Mouse (Mus musculus) embryonic stem cell, embryonic (primary cell): ENCODE measurements around the gene Arhgef17.

Experiments
- CTCF ChIA-PET, 4 experiments: fragments of 300-600 bp in 2 of 4; fragments of 350-600 bp in 2 of 4; sonication (Branson Sonifier 250); formaldehyde crosslinking; loops; one replicate each; lab custom pipeline; 2022; ENCODE audit warnings: inconsistent platforms in 2 of 4; lab: Charles Lee
- POLR2A ChIA-PET, 4 experiments: fragments of 300-600 bp in 2 of 4; fragments of 350-600 bp in 2 of 4; sonication (Branson Sonifier 250); formaldehyde crosslinking; loops; one replicate each; lab custom pipeline; 2022; ENCODE audit warnings: antibody characterized with exemption in 4 of 4, inconsistent platforms in 1 of 4; lab: Charles Lee

Arhgef17 gene

GRCm38 (mm10) chr7:100927287-100928000, 4.5 kb downstream of the Arhgef17 start:
- POLR2A ChIA-PET, result interaction anchor here in 2 of 4 experiments (0.5 to 2.7 kb wide), 6 partner anchors 9 to 947 kb away, joined by 3 to 16 read pairs (median 4); no protein-coding TSS in a partner anchor

DNA sequence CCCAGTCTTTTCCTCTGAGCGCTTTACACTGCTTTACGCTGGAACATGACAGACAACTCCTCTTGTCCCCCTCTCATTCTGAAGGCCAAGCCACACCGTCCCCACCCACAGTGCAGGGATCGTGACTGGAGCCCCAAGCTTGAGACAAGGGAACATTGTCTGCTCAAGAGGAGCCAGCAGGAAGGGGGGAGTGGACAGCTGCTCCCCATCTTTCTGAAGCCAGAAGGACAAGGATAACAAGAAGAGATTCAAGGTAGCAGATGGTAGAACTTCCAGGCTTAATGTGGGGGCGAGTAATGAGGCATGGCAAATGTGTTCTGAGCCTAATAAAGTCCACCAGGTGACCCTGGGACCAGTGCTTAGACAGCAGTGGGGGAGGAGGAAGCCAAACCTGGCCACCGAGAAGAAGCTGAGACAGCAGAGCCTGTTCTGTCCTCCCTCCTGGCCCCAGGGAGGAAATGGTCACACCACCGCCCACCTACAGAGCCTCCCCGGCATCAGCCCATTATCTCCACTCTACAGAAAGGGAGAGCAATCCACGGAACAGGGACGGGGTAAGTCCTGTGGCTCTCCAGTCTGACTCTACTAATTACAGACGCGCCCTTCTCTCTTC, 5.5 kb downstream of the Arhgef17 start:
- ChIA-PET POLR2A (interaction anchor here in 3 of 4 experiments (0.8 to 2.7 kb wide), 15 partner anchors 8 to 435 kb away, joined by 3 to 16 read pairs (median 4); partner anchors contain the start of gene Atg16l2 (in 1 of the 3)), CTCF (interaction anchor here in 3 of 4 experiments (0.8 to 3.3 kb wide), 6 partner anchors 13 to 47 kb away, joined by 3 to 16 read pairs (median 4); no protein-coding TSS in a partner anchor)

More at GRCm38 (mm10) chr7:100927287-100928000, 4.5 kb downstream of the Arhgef17 start:
- CTCF ChIA-PET, result interaction anchor here in 2 of 4 experiments (0.7 to 3.3 kb wide), 3 partner anchors 19 to 134 kb away, joined by 3 to 16 read pairs (median 3); no protein-coding TSS in a partner anchor

DNA sequence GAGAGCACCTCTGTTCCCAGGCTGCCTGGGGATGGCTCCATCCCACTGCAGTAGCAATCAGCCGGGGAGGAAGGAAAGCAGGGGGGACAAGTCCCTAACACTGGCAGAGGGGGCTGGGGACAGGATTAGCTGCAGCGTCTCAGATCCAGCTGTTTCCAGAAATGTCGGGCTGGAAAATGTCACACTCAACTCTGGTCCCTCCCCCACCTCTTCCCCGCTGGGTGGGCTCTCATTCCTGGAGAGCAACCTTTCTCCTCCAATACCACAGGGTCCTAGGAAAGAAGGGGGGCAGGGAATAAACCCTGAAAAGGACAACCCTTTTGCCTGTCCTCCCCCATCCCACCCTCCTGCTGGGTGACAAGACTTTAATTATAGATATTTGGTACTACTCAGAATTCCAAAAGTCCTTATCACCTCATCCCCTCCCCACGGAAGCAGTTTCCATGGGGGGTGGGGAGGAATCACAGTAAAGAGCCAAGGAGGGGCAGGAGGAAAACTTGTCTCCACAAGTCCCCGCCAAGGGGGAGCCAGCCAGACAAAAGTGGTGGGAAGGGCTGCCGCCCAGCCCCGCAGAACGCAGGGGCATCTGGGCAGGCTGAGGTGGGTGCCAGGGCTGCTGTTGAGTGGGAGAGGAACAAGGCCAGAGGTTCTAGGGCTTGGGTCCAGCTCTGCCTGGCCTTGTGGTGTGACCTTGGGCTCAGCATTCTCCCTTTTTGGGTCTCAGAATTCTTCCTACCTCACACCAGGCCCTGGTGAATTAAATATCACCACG, 7.0 kb downstream of the Arhgef17 start:
- POLR2A ChIA-PET, result interaction anchor here in 3 of 4 experiments (0.6 to 2.7 kb wide), 16 partner anchors 8 to 437 kb away, joined by 3 to 16 read pairs (median 4); partner anchors contain the start of gene Atg16l2 (in 1 of the 3)
- CTCF ChIA-PET, result interaction anchor here in 3 of 4 experiments (0.6 to 3.3 kb wide), 9 partner anchors 11 to 62 kb away, joined by 3 to 16 read pairs (median 5); partner anchors contain the start of gene Relt (in 2 of the 3)

DNA sequence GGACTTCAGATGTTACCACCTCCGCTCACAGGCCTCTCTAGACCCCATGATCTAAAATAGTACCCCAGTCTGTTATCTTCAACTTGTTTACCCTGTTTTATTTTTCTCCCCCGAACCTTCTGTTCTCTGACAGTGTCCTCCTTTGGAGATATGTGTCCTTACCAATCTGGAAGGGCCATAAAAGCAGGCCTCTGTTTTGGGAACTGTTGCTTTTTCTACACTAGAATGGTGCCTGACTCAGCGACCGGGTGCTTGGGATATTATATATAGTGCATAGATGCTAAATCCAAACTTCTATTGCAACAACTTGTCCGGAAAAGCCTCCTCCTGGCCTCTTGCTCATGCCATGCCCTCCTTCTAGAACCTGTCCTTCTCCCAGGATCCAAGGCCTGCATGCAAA, 7.7 kb downstream of the Arhgef17 start:
- POLR2A ChIA-PET, result interaction anchor here in 3 of 4 experiments (0.6 to 2.3 kb wide), 6 partner anchors 7 to 29 kb away, joined by 3 to 14 read pairs (median 6); partner anchors contain the start of gene Arhgef17 (in 1 of the 3)

GRCm38 (mm10) chr7:100922907-100923306, 9.0 kb downstream of the Arhgef17 start:
- POLR2A ChIA-PET, result interaction anchor here in 3 of 4 experiments (0.6 to 1.7 kb wide), 7 partner anchors 8 to 60 kb away, joined by 3 to 14 read pairs (median 3); partner anchors contain the start of genes Arhgef17 (in 2 of the 3) and Relt (in 1 of the 3)
- CTCF ChIA-PET, result interaction anchor here in 3 of 4 experiments (0.6 to 1.5 kb wide), 4 partner anchors 8 to 39 kb away, joined by 3 to 4 read pairs (median 3); no protein-coding TSS in a partner anchor

More for the DNA sequence above, 7.7 kb downstream of the Arhgef17 start:
- CTCF ChIA-PET, result interaction anchor here in 1 of 4 experiments (1.1 to 1.8 kb wide), 2 partner anchors 16 to 61 kb away, joined by 4 to 5 read pairs; partner anchors contain the start of gene Relt

DNA sequence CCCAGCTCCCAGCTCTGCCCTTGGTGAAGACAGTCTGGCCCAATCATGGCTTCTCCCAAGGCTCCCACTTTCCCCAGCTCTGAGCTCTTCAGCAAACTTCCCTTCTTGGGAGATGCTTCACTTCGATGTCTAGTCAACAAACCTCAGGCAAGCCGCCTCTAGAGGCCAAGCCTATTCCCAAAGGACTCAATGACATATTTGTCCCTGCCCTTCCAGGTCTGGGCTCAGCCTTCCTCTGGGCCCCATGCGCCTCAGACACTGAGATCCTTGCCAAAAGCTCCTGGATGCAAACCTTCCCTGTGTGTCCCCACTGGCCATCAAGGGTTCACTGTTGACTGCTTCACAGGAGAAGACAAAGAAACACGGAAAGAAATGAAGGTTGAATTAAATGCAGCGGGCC, 10.6 kb downstream of the Arhgef17 start:
- ChIA-PET POLR2A (interaction anchor here in 3 of 4 experiments (0.6 to 1.9 kb wide), 8 partner anchors 9 to 395 kb away, joined by 3 to 8 read pairs (median 3); partner anchors contain the start of gene Arhgef17 (in 2 of the 3)), CTCF (interaction anchor here in 3 of 4 experiments (0.6 to 1.5 kb wide), 4 partner anchors 13 to 176 kb away, joined by 3 to 4 read pairs (median 4); no protein-coding TSS in a partner anchor)

- ChIA-PET POLR2A (interaction anchor here in 2 of 4 experiments (1.0 to 3.7 kb wide), 4 partner anchors 11 to 475 kb away, joined by 3 to 44 read pairs (median 7); partner anchors contain the start of gene Arhgef17 (in 2 of the 2)), CTCF (interaction anchor here in 1 of 4 experiments (1.5 kb wide), 1 partner anchor 33 kb away, joined by 4 read pairs; no protein-coding TSS in a partner anchor)
Measured at GRCm38 (mm10) chr7:100919809-100920107, 12.1 kb downstream of the Arhgef17 start.

DNA sequence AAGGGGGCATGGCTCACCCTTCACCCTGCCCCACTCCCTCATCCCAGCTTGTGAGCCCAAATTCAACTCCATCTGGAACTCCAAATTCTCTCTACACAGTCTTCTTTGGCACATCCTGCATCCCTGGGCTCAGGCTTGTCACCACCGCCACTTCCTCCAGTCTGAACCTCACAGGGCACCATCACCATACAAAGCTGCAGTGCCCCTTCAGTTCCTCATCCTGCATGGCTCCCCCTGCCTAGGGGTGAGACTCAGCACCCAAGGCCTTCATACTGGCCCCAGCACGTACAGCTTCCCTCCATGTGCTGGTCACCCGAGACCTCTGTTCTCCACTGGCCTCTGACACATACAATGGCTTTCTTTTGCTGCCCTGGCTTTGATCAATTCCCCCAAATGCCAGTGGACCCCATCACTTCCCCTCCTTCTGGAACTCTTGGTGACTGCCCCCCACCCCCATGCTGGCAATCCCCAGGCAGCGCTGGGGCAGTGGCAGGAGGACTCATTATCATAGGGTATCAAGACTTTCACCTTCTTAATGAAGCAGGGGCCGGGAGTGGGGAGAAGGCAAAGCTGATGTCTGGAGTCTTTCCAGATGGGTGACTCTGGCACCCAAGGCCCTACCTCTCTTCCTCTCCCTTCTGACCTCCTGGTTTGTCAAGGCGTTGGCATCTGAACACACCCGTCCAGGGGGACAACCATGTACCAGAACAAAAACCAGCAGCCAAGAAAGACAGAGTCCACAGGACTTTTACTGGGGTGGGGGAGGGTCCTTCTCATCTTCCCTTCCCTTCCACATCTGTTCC, 12.7 kb downstream of the Arhgef17 start:
- CTCF ChIA-PET, result interaction anchor here (0.6 to 2.8 kb wide), 8 partner anchors 11 to 133 kb away, joined by 3 to 36 read pairs (median 4); partner anchors contain the start of gene Arhgef17 (in 2 of the 4)
- POLR2A ChIA-PET, result interaction anchor here in 3 of 4 experiments (0.9 to 3.9 kb wide), 11 partner anchors 7 to 475 kb away, joined by 3 to 44 read pairs (median 9); partner anchors contain the start of genes Arhgef17 (in 2 of the 3) and Relt (in 1 of the 3)

GRCm38 (mm10) chr7:100918176-100918575, 13.7 kb downstream of the Arhgef17 start:
- CTCF ChIA-PET, result interaction anchor here in 3 of 4 experiments (0.9 to 2.8 kb wide), 11 partner anchors 10 to 134 kb away, joined by 3 to 36 read pairs (median 4); partner anchors contain the start of genes Arhgef17 (in 1 of the 3) and Relt (in 1 of the 3)
- POLR2A ChIA-PET, result interaction anchor here in 3 of 4 experiments (0.6 to 3.9 kb wide), 16 partner anchors 8 to 476 kb away, joined by 3 to 44 read pairs (median 5); partner anchors contain the start of genes Arhgef17 (in 2 of the 3), Fam168a (in 1 of the 3) and Relt (in 1 of the 3)

- CTCF ChIA-PET, result interaction anchor here in 3 of 4 experiments (0.6 to 2.8 kb wide), 15 partner anchors 9 to 233 kb away, joined by 3 to 36 read pairs (median 4); partner anchors contain the start of genes Arhgef17 (in 1 of the 3) and Relt (in 1 of the 3)
- POLR2A ChIA-PET, result interaction anchor here in 3 of 4 experiments (0.6 to 3.9 kb wide), 14 partner anchors 9 to 211 kb away, joined by 3 to 44 read pairs (median 6); partner anchors contain the start of genes Arhgef17 (in 2 of the 3), Fam168a (in 1 of the 3) and Relt (in 1 of the 3)
Measured at GRCm38 (mm10) chr7:100917751-100918150, 14.2 kb downstream of the Arhgef17 start.

DNA sequence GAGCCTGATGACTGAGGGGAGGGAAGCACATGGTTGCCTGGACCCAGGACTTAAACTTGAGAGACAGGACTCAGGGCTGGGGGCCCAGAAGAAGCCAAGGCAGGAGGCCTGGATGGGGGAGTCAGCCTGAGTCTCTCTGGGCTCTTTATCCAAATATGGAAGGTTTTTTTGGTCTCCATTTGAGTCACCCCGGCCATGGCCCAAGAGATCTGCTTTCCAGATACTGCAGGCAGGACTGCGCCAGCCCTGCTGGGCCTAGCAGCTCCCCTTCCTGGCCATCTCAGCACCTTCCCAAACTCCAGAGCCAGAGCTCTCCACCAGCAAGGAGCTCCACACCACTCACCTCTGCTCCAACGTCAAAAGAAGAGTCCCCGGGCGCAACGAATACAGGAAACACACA, 15.4 kb downstream of the Arhgef17 start:
- POLR2A ChIA-PET, result interaction anchor here in 3 of 4 experiments (0.6 to 3.9 kb wide), 8 partner anchors 8 to 27 kb away, joined by 3 to 44 read pairs (median 11); partner anchors contain the start of gene Arhgef17 (in 2 of the 3)
- CTCF ChIA-PET, result interaction anchor here in 3 of 4 experiments (0.6 to 2.8 kb wide), 9 partner anchors 8 to 232 kb away, joined by 3 to 36 read pairs (median 3); no protein-coding TSS in a partner anchor

DNA sequence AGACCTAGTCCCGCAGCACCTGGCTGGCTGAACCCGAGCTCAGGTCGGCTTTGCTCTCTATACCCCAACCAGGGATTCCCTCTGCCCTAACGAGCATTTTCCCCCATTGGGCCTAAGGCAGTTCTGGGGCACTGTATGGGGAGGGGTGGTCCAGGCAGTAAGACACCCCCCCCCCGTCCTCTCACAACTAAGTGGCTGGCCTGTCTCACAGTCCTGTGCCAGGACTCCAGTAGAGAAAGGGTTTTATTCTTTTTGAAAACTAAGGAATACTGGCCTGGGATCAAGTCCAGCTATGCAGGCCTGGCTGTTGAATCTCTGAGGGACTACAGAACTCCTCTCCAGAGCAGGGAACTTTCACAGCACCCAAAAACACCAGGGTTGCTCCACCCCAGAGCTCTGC, 16.7 kb downstream of the Arhgef17 start:
- CTCF ChIA-PET, result interaction anchor here in 2 of 4 experiments (0.6 to 1.2 kb wide), 4 partner anchors 8 to 387 kb away, joined by 3 to 6 read pairs (median 4); partner anchors contain the start of gene Atg16l2 (in 1 of the 2)
- POLR2A ChIA-PET, result interaction anchor here in 2 of 4 experiments (0.7 to 3.9 kb wide), 5 partner anchors 11 to 123 kb away, joined by 3 to 16 read pairs (median 13); partner anchors contain the start of gene Arhgef17 (in 1 of the 2)

- ChIA-PET POLR2A (interaction anchor here in 2 of 4 experiments (1.0 to 1.8 kb wide), 6 partner anchors 11 to 19 kb away, joined by 3 to 5 read pairs (median 4); no protein-coding TSS in a partner anchor), CTCF (interaction anchor here in 1 of 4 experiments (1.4 to 1.6 kb wide), 3 partner anchors 11 to 140 kb away, joined by 3 to 7 read pairs (median 3); no protein-coding TSS in a partner anchor)
Measured at GRCm38 (mm10) chr7:100911791-100912190, 20.1 kb downstream of the Arhgef17 start.

GRCm38 (mm10) chr7:100911246-100911770, 20.6 kb downstream of the Arhgef17 start:
- CTCF ChIA-PET, result interaction anchor here in 1 of 4 experiments (1.4 to 1.6 kb wide), 3 partner anchors 11 to 140 kb away, joined by 3 to 7 read pairs (median 3); no protein-coding TSS in a partner anchor
- POLR2A ChIA-PET, result interaction anchor here in 2 of 4 experiments (1.0 to 1.7 kb wide), 5 partner anchors 11 to 20 kb away, joined by 3 to 5 read pairs (median 4); no protein-coding TSS in a partner anchor
